Mouse (Mus musculus) neural tube, embryonic 15.5 days (tissue): ENCODE results near the gene Slc26a6. TPM values are rescaled to one million over a fixed set of nuclear protein-coding genes. Genes with fewer than 3 reads are reported as not detected.

Experiments
- microRNA-seq: library from miRNA; unstranded; fragments of <30 nt; microRNA quantifications from one replicate; pipeline ENCODE4, GENCODE M21; 2017
- polyA plus RNA-seq: library from polyadenylated mRNA; unstranded; fragments of >200 nt; fragmentation: Nextera tagmentation; extraction: Ambion mirVana; gene quantifications from 2 replicates; pipeline ENCODE4 v1.2.1, GENCODE M21; 2015

Slc26a6 gene
- polyA plus RNA-seq, 1 experiment from 2014 or later = 18.6 TPM

Small RNAs within 50 kb of the gene (microRNA-seq; reads per million reads assigned to microRNA genes)
- not detected for gene Gm23156

Other genes with a start within 250 kb of the Slc26a6 start
- gene Arih2, start 203.9 kb upstream of the Slc26a6 start, polyA plus RNA-seq = 44.4 and 47.3 TPM in 2 replicates
- 41.4 and 49.4 TPM in 2 replicates for gene Slc25a20, start 191.2 kb upstream of the Slc26a6 start, polyA plus RNA-seq
- 50.6 and 59.5 TPM in 2 replicates for gene Prkar2a, start 164.0 kb upstream of the Slc26a6 start, polyA plus RNA-seq
- 187 and 210 TPM in 2 replicates for gene Ip6k2, start 69.5 kb upstream of the Slc26a6 start, polyA plus RNA-seq
- 33.3 and 40.0 TPM in 2 replicates for gene Nckipsd, start 44.9 kb upstream of the Slc26a6 start, polyA plus RNA-seq
- 8.2 and 10.8 TPM in 2 replicates for gene Celsr3, start 27.0 kb upstream of the Slc26a6 start, polyA plus RNA-seq
- 0.32 TPM in 1 of 2 replicates, not detected in the other for gene Tmem89, start 61.3 kb downstream of the Slc26a6 start, polyA plus RNA-seq
- gene Uqcrc1, start 83.3 kb downstream of the Slc26a6 start, polyA plus RNA-seq = 511 and 515 TPM in 2 replicates
- 1.8 and 2.8 TPM in 2 replicates for gene Col7a1, start 100.3 kb downstream of the Slc26a6 start, polyA plus RNA-seq
- gene Ucn2, start 132.7 kb downstream of the Slc26a6 start, polyA plus RNA-seq = not detected in 2 replicates
- 26.3 and 30.1 TPM in 2 replicates for gene Pfkfb4, start 138.5 kb downstream of the Slc26a6 start, polyA plus RNA-seq
- 78.4 and 93.0 TPM in 2 replicates for gene Shisa5, start 185.3 kb downstream of the Slc26a6 start, polyA plus RNA-seq
- gene Trex1, start 206.5 kb downstream of the Slc26a6 start, polyA plus RNA-seq = 13.9 and 15.6 TPM in 2 replicates
- gene Atrip, start 220.8 kb downstream of the Slc26a6 start, polyA plus RNA-seq = 32.8 TPM in 2 replicates
- gene Ccdc51, start 229.2 kb downstream of the Slc26a6 start, polyA plus RNA-seq = 12.2 and 13.7 TPM in 2 replicates
- 678 and 752 TPM in 2 replicates for gene Tma7, start 229.3 kb downstream of the Slc26a6 start, polyA plus RNA-seq
- gene Plxnb1, start 242.1 kb downstream of the Slc26a6 start, polyA plus RNA-seq = 11.6 and 13.7 TPM in 2 replicates